Mouse (Mus musculus): ENCODE measurements around the gene BC024978. TPM values are rescaled to one million over a fixed set of nuclear protein-coding genes. Genes with fewer than 3 reads are reported as not detected.
A peak's percentile ranks its signal among the peaks of the same experiment; 100 is the strongest.

Gene BC024978
- polyA plus RNA-seq, 1 experiment from 2014 or later = 1.9 TPM

GRCm38 (mm10) chr7:27180837-27181695, 14.5 kb upstream of the BC024978 start, which contains the start of the genes Gm21983 and Mia:
Gene Gm21983, minus strand, starts transcription at chr7:27181086.
Gene Mia, minus strand, starts transcription at chr7:27181157.
- H3K4me2 ChIP-seq (replicated peaks; ENCODE audit: low read depth) = no peak within 1 kb of the TSS
- no peak within 1 kb of the TSS for H3K4me3 ChIP-seq (ENCODE audit: low read depth, low read length)

GRCm38 (mm10) chr7:27182498-27182897, 13.1 kb upstream of the BC024978 start:
- ATAC-seq = no peak
- Histone ChIP-seq H3K36me3 (ENCODE audit: control insufficient read depth, insufficient read depth) (peaks cover 25% of the 10 kb centered on the region), H3K27me3 (replicated peaks; ENCODE audit: control insufficient read depth, insufficient read depth, low read length) (no peaks in the 10 kb centered on the region), H3K4me2 (replicated peaks; ENCODE audit: low read depth) (no peak overlapping the region), H3K9me3 (ENCODE audit: control insufficient read depth) (no peaks in the 10 kb centered on the region), H3K4me3 (ENCODE audit: low read depth, low read length) (no peak overlapping the region), H3K27ac (ENCODE audit: low read depth, low read length) (no peak overlapping the region), H3K4me1 (replicated peaks; ENCODE audit: control insufficient read depth, insufficient read depth, low read length) (no peaks in the 10 kb centered on the region), H3K9ac (ENCODE audit: low read depth, low read length) (no peak overlapping the region)
- TF ChIP-seq CTCF (IDR thresholded peaks at IDR 0.05; ENCODE audit: low read depth) = no peak
- WGBS = 88% methylated on average over 1 of the region's 1 CpGs

More at GRCm38 (mm10) chr7:27180837-27181695, 14.5 kb upstream of the BC024978 start, which contains the start of the genes Gm21983 and Mia:
- ATAC-seq = no peak
- WGBS = 69% methylated on average over 14 of the region's 14 CpGs
- Histone ChIP-seq H3K36me3 (ENCODE audit: control insufficient read depth, insufficient read depth) (peaks cover 11% of the 10 kb centered on the region), H3K27ac (ENCODE audit: low read depth, low read length) (no peak within 1 kb of the TSS), H3K9me3 (ENCODE audit: control insufficient read depth) (no peaks in the 10 kb centered on the region), H3K4me1 (replicated peaks; ENCODE audit: control insufficient read depth, insufficient read depth, low read length) (no peaks in the 10 kb centered on the region), H3K9ac (ENCODE audit: low read depth, low read length) (no peak within 1 kb of the TSS), H3K27me3 (replicated peaks; ENCODE audit: control insufficient read depth, insufficient read depth, low read length) (no peaks in the 10 kb centered on the region)
- TF ChIP-seq CTCF (IDR thresholded peaks at IDR 0.05; ENCODE audit: low read depth) = no peak

- Histone ChIP-seq H3K9me3 (ENCODE audit: control insufficient read depth) (no peaks in the 10 kb centered on the region), H3K4me3 (ENCODE audit: low read depth, low read length) (no peak overlapping the region), H3K4me1 (replicated peaks; ENCODE audit: control insufficient read depth, insufficient read depth, low read length) (no peaks in the 10 kb centered on the region), H3K4me2 (replicated peaks; ENCODE audit: low read depth) (no peak overlapping the region), H3K27ac (ENCODE audit: low read depth, low read length) (no peak overlapping the region), H3K9ac (ENCODE audit: low read depth, low read length) (no peak overlapping the region), H3K36me3 (ENCODE audit: control insufficient read depth, insufficient read depth) (peaks cover 48% of the 10 kb centered on the region), H3K27me3 (replicated peaks; ENCODE audit: control insufficient read depth, insufficient read depth, low read length) (no peaks in the 10 kb centered on the region)
- 55% methylated on average over 3 of the region's 3 CpGs for WGBS
- TF ChIP-seq CTCF (IDR thresholded peaks at IDR 0.05; ENCODE audit: low read depth) = peak; percentile 83
- ATAC-seq = no peak
These were observed 10.6 kb upstream of the BC024978 start for GRCm38 (mm10) chr7:27184964-27185363.

GRCm38 (mm10) chr7:27185986-27186385, 9.6 kb upstream of the BC024978 start:
- no peak overlapping the region for H3K9ac ChIP-seq (ENCODE audit: low read depth, low read length)
- no peaks in the 10 kb centered on the region for H3K9me3 ChIP-seq (ENCODE audit: control insufficient read depth)
- ATAC-seq = no peak
- H3K4me3 ChIP-seq (ENCODE audit: low read depth, low read length) = no peak overlapping the region
- H3K4me1 ChIP-seq (replicated peaks; ENCODE audit: control insufficient read depth, insufficient read depth, low read length) = no peaks in the 10 kb centered on the region
- TF ChIP-seq CTCF (IDR thresholded peaks at IDR 0.05; ENCODE audit: low read depth) = no peak
- H3K4me2 ChIP-seq (replicated peaks; ENCODE audit: low read depth) = no peak overlapping the region
- H3K27ac ChIP-seq (ENCODE audit: low read depth, low read length) = no peak overlapping the region
- H3K27me3 ChIP-seq (replicated peaks; ENCODE audit: control insufficient read depth, insufficient read depth, low read length) = no peaks in the 10 kb centered on the region
- H3K36me3 ChIP-seq (ENCODE audit: control insufficient read depth, insufficient read depth) = peaks cover 58% of the 10 kb centered on the region
- WGBS = 87% methylated on average over 5 of the region's 5 CpGs

- WGBS = 97% methylated on average over 10 of the region's 10 CpGs
- no peaks in the 10 kb centered on the region for H3K27me3 ChIP-seq (replicated peaks; ENCODE audit: control insufficient read depth, insufficient read depth, low read length)
- peaks cover under 1% of the 10 kb centered on the region; the same call in 1 of the 2 replicates for H3K4me1 ChIP-seq (replicated peaks; ENCODE audit: control insufficient read depth, insufficient read depth, low read length)
- no peak overlapping the region for H3K9ac ChIP-seq (ENCODE audit: low read depth, low read length)
- H3K4me2 ChIP-seq (replicated peaks; ENCODE audit: low read depth) = no peak overlapping the region
- peak overlapping the region; percentile 11; the same call in 1 of the 2 replicates for H3K27ac ChIP-seq (ENCODE audit: low read depth, low read length)
- peaks cover 84% of the 10 kb centered on the region for H3K36me3 ChIP-seq (ENCODE audit: control insufficient read depth, insufficient read depth)
- H3K9me3 ChIP-seq (ENCODE audit: control insufficient read depth) = no peaks in the 10 kb centered on the region
- no peak; the same call in 1 of the 2 replicates for ATAC-seq
- TF ChIP-seq CTCF (IDR thresholded peaks at IDR 0.05; ENCODE audit: low read depth) = peak; percentile 49
- H3K4me3 ChIP-seq (ENCODE audit: low read depth, low read length) = no peak overlapping the region
These were observed 6.2 kb upstream of the BC024978 start for GRCm38 (mm10) chr7:27189271-27189931.

GRCm38 (mm10) chr7:27192434-27192833, 3.1 kb upstream of the BC024978 start:
- no peaks in the 10 kb centered on the region for H3K27me3 ChIP-seq (replicated peaks; ENCODE audit: control insufficient read depth, insufficient read depth, low read length)
- WGBS = 93% methylated on average over 5 of the region's 5 CpGs
- ATAC-seq = no peak
- H3K9me3 ChIP-seq (ENCODE audit: control insufficient read depth) = no peaks in the 10 kb centered on the region
- no peak overlapping the region for H3K27ac ChIP-seq (ENCODE audit: low read depth, low read length)
- peaks cover 4% of the 10 kb centered on the region; the same call in 1 of the 2 replicates for H3K4me1 ChIP-seq (replicated peaks; ENCODE audit: control insufficient read depth, insufficient read depth, low read length)
- no peak overlapping the region for H3K4me2 ChIP-seq (replicated peaks; ENCODE audit: low read depth)
- H3K9ac ChIP-seq (ENCODE audit: low read depth, low read length) = no peak overlapping the region
- peaks cover 60% of the 10 kb centered on the region for H3K36me3 ChIP-seq (ENCODE audit: control insufficient read depth, insufficient read depth)
- no peak overlapping the region for H3K4me3 ChIP-seq (ENCODE audit: low read depth, low read length)
- TF ChIP-seq CTCF (IDR thresholded peaks at IDR 0.05; ENCODE audit: low read depth) = no peak
